Mouse (Mus musculus): ENCODE measurements around the gene Zc3h7b. TPM values are rescaled to one million over a fixed set of nuclear protein-coding genes. Genes with fewer than 3 reads are reported as not detected.

Gene Zc3h7b
- total and polyA plus RNA-seq, 3 experiments = 18.2 to 108 (median 41.5) TPM

DNA sequence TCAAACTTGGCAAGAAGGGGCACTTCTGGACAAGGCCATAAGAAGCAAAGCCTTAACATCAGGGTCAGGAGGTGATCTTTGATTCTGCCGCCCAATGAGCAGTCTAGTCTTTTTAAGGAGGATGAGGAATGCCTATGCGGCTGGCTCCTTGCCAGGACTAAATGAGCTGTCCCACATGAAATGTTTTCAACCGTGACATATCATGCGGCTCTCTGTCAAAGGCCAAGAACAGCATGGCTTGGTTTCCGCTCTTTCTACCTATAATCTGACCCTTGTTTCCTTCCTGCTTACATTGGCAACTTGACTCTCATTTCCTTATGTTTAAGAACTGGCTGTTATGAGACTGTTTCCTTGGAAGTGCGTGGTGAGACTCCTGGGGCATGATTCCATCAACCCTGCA, 60.8 kb downstream of the Zc3h7b start:
- Histone ChIP-seq H3K9ac (ENCODE audit: control insufficient read depth, low read depth, low read length, poor library complexity, severe bottlenecking) (no peak overlapping the region), H3K4me3 (ENCODE audit: control insufficient read depth in 1 of 2, insufficient read depth in 1 of 2, low read depth in 2 of 2, low read length in 2 of 2) (no peak overlapping the region), H3K36me3 (ENCODE audit: control insufficient read depth in 1 of 2, insufficient read depth in 2 of 2, low read length in 2 of 2) (peaks cover 0 to 19% of the 10 kb centered on the region in 2 experiments; a peak in 2 of 4 replicates), H3K4me1 (ENCODE audit: control insufficient read depth in 1 of 2, insufficient read depth in 2 of 2, low read length in 2 of 2) (peaks cover 6 to 21% of the 10 kb centered on the region in 2 experiments), H3K27ac (ENCODE audit: control insufficient read depth, low read depth, low read length) (no peak overlapping the region), H3K79me2 (ENCODE audit: control insufficient read depth, insufficient read depth, low read length, poor library complexity) (no peaks in the 10 kb centered on the region; the same call in 1 of the 2 replicates), H3K9me3 (replicated peaks; ENCODE audit: insufficient read depth, low read length) (no peaks in the 10 kb centered on the region), H3K27me3 (ENCODE audit: control insufficient read depth in 1 of 2, insufficient read depth in 2 of 2, low read length in 2 of 2) (no peaks in the 10 kb centered on the region)
- TF ChIP-seq UBTF (IDR thresholded peaks at IDR 0.05; ENCODE audit: borderline replicate concordance, insufficient read depth, low read depth, low read length) (no peak), ELF1 (IDR thresholded peaks at IDR 0.05; ENCODE audit: low read depth, low read length) (no peak), MAFK (IDR thresholded peaks at IDR 0.05; ENCODE audit: borderline replicate concordance, low read depth, low read length) (no peak), MYC (IDR thresholded peaks at IDR 0.05; ENCODE audit: low read depth, low read length) (no peak), SMC3 (IDR thresholded peaks at IDR 0.05; ENCODE audit: low read depth, low read length) (no peak), ZMIZ1 (IDR thresholded peaks at IDR 0.05; ENCODE audit: low read depth, low read length) (no peak), TBP (IDR thresholded peaks at IDR 0.05; ENCODE audit: low read depth, low read length) (no peak), ETS1 (IDR thresholded peaks at IDR 0.05; ENCODE audit: low read depth, low read length) (no peak), MXI1 (IDR thresholded peaks at IDR 0.05; ENCODE audit: low read depth, low read length) (no peak), KAT2A (conservative IDR thresholded peaks at IDR 0.05; ENCODE audit: low read depth, low read length) (no peak), ZKSCAN1 (IDR thresholded peaks at IDR 0.05; ENCODE audit: low read depth, low read length) (no peak), NRF1 (IDR thresholded peaks at IDR 0.05; ENCODE audit: insufficient read depth, low read depth, low read length, poor library complexity, severe bottlenecking) (no peak), POLR2AphosphoS5 (IDR thresholded peaks at IDR 0.05; ENCODE audit: borderline replicate concordance, low read depth, low read length) (no peak), HCFC1 (IDR thresholded peaks at IDR 0.05; ENCODE audit: low read depth, low read length) (no peak), POLR2A (IDR thresholded peaks at IDR 0.05; ENCODE audit: control insufficient read depth in 1 of 2, insufficient read depth in 1 of 2, low read depth in 1 of 2, low read length in 2 of 2, poor library complexity in 1 of 2) (no peak), ZNF384 (IDR thresholded peaks at IDR 0.05; ENCODE audit: low read depth, low read length) (no peak), CHD2 (IDR thresholded peaks at IDR 0.05; ENCODE audit: low read length) (no peak), JUND (IDR thresholded peaks at IDR 0.05; ENCODE audit: low read depth, low read length) (no peak)
- DNase-seq (ENCODE audit: low read depth, low spot score) = no peak

- no peaks in the 10 kb centered on the region for H3K9me3 ChIP-seq (replicated peaks; ENCODE audit: insufficient read depth, low read length)
- DNase-seq (ENCODE audit: low read depth, low spot score) = no peak
- H3K4me3 ChIP-seq (ENCODE audit: control insufficient read depth in 1 of 2, insufficient read depth in 1 of 2, low read depth in 2 of 2, low read length in 2 of 2) = no peak overlapping the region
- H3K9ac ChIP-seq (ENCODE audit: control insufficient read depth, low read depth, low read length, poor library complexity, severe bottlenecking) = no peak overlapping the region
- H3K4me1 ChIP-seq (ENCODE audit: control insufficient read depth in 1 of 2, insufficient read depth in 2 of 2, low read length in 2 of 2) = peaks cover 3 to 15% of the 10 kb centered on the region in 2 experiments
- peaks cover 0 to 11% of the 10 kb centered on the region in 2 experiments; a peak in 2 of 4 replicates for H3K36me3 ChIP-seq (ENCODE audit: control insufficient read depth in 1 of 2, insufficient read depth in 2 of 2, low read length in 2 of 2)
- no peak overlapping the region for H3K27ac ChIP-seq (ENCODE audit: control insufficient read depth, low read depth, low read length)
- no peaks in the 10 kb centered on the region for H3K27me3 ChIP-seq (ENCODE audit: control insufficient read depth in 1 of 2, insufficient read depth in 2 of 2, low read length in 2 of 2)
- no peak for TF ChIP-seq SIN3A (IDR thresholded peaks at IDR 0.05; ENCODE audit: low read length)
- TF ChIP-seq NELFE (IDR thresholded peaks at IDR 0.05; ENCODE audit: low read depth, low read length) = no peak
- TF ChIP-seq USF2 (IDR thresholded peaks at IDR 0.05; ENCODE audit: borderline replicate concordance in 1 of 2, insufficient read depth in 1 of 2, low read depth in 1 of 2, low read length in 2 of 2) = no peak
- TF ChIP-seq USF1 (IDR thresholded peaks at IDR 0.05; ENCODE audit: low read depth, low read length) = no peak
- TF ChIP-seq ZC3H11A (IDR thresholded peaks at IDR 0.05; ENCODE audit: low read depth, low read length) = no peak
- TF ChIP-seq KAT2A (conservative IDR thresholded peaks at IDR 0.05; ENCODE audit: low read depth, low read length) = no peak
- TF ChIP-seq CHD2 (IDR thresholded peaks at IDR 0.05; ENCODE audit: low read length) = no peak
- TF ChIP-seq ETS1 (IDR thresholded peaks at IDR 0.05; ENCODE audit: low read depth, low read length) = no peak
- no peak for TF ChIP-seq EP300 (IDR thresholded peaks at IDR 0.05; ENCODE audit: low read depth in 1 of 2, low read length in 2 of 2)
- no peak for TF ChIP-seq UBTF (IDR thresholded peaks at IDR 0.05; ENCODE audit: borderline replicate concordance, insufficient read depth, low read depth, low read length)
- no peak for TF ChIP-seq HCFC1 (IDR thresholded peaks at IDR 0.05; ENCODE audit: low read depth, low read length)
- no peak for TF ChIP-seq MAZ (IDR thresholded peaks at IDR 0.05; ENCODE audit: low read depth, low read length)
- no peak for TF ChIP-seq MXI1 (IDR thresholded peaks at IDR 0.05; ENCODE audit: low read depth, low read length)
- no peak for TF ChIP-seq RCOR1 (IDR thresholded peaks at IDR 0.05; ENCODE audit: low read depth, low read length)
- TF ChIP-seq ZNF384 (IDR thresholded peaks at IDR 0.05; ENCODE audit: low read depth, low read length) = no peak
- H3K79me2 ChIP-seq (ENCODE audit: control insufficient read depth, insufficient read depth, low read length, poor library complexity) = peaks cover 2% of the 10 kb centered on the region; the same call in 1 of the 2 replicates
Measured at GRCm38 (mm10) chr15:81806621-81807404, 62.0 kb downstream of the Zc3h7b start.
